Mouse (Mus musculus) testis, postnatal 14 days (tissue): ENCODE measurements at regions not wholly inside any gene's neighbourhood (a gene's known extent, or its start where the extent isn't known, plus 50 kb on each side); places are given as distances from the start of the nearest gene placed in this dataset.
"Not testable (repeated sequence)": the region's sequence is repeated elsewhere in the genome, so short reads cannot be mapped to it uniquely, and the experiment has no call there.

Experiments used
- DNase-seq: peaks from one replicate; pipeline ENCODE4 v3.0.0; 2021; ENCODE audit warnings: low spot score

DNA sequence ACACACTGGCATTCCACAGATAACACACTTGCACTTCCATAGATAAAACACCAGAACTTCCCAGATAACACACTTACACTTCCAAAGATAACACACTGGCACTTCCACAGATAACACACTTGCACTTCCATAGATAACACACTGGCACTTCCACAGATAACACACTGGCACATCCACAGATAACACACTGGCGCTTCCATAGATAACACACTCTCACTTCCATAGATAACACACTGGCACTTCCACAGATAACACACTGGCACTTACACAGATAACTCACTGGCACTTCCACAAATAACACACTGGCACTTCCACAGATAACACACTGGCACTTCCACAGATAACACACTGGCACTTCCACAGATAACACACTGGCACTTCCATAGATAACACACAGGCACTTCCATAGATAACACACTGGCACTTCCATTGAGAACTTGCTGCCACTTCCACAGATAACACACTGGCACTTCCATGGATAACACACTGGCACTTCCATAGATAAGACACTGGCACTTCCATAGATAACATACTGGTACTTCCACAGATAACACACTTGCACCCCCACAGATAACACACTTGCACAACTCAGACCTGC, 170.0 kb upstream of the Afdn start:
- DNase-seq = not testable (repeated sequence)
